Mouse (Mus musculus) embryonic facial prominence, embryonic 15.5 days (tissue): ENCODE results near the gene Tram2. TPM values are rescaled to one million over a fixed set of nuclear protein-coding genes. Genes with fewer than 3 reads are reported as not detected.

Experiments
- ATAC-seq: fragments of 200-750 bp; cut with Nextera tagmentation; 2 replicates; pipeline ENCODE4 v1.8.0; 2017; ENCODE audit warnings: low read depth, moderate TSS enrichment; ENCODE audit not compliant: insufficient number of reproducible peaks, low FRiP score, low TSS enrichment
- H3K27ac ChIP-seq: fragments of 300-500 bp; sonication (generic); replicated peaks from 2 replicates; pipeline ENCODE4 v1.5.1; 2015; ENCODE audit warnings: mild to moderate bottlenecking, inconsistent platforms
- H3K27me3 ChIP-seq: fragments of 300-500 bp; sonication (generic); 2 replicates; pipeline ENCODE4 v1.6.1; 2015; ENCODE audit warnings: inconsistent platforms
- H3K36me3 ChIP-seq: fragments of 300-500 bp; sonication (generic); 2 replicates; pipeline ENCODE4 v1.6.1; 2015; ENCODE audit warnings: mild to moderate bottlenecking, inconsistent platforms
- H3K4me1 ChIP-seq: fragments of 300-500 bp; sonication (generic); 2 replicates; pipeline ENCODE4 v1.6.1; 2015; ENCODE audit warnings: inconsistent platforms
- H3K4me2 ChIP-seq: fragments of 300-500 bp; sonication (generic); replicated peaks from 2 replicates; pipeline ENCODE4 v1.6.1; 2015; ENCODE audit warnings: mild to moderate bottlenecking, inconsistent platforms
- H3K4me3 ChIP-seq: fragments of 300-500 bp; sonication (generic); replicated peaks from 2 replicates; pipeline ENCODE4 v1.5.1; 2015; ENCODE audit warnings: mild to moderate bottlenecking, inconsistent platforms
- H3K9ac ChIP-seq: fragments of 300-500 bp; sonication (generic); 2 replicates; pipeline ENCODE4 v1.6.1; 2015; ENCODE audit warnings: inconsistent platforms
- H3K9me3 ChIP-seq: fragments of 300-500 bp; sonication (generic); replicated peaks from 2 replicates; pipeline ENCODE4 v1.6.1; 2016; ENCODE audit warnings: inconsistent platforms
- WGBS: fragments of 180-500 bp; shearing (Covaris S2); methylation state at CpG from one replicate; pipeline ENCODE4 v1.1.7; 2015; 5-methylcytosine and 5-hydroxymethylcytosine counted together
- polyA plus RNA-seq: library from polyadenylated mRNA; unstranded; fragments of >200 nt; fragmentation: Nextera tagmentation; extraction: Ambion mirVana; gene quantifications from 2 replicates; pipeline ENCODE4 v1.2.1, GENCODE M21; 2015

Gene Tram2
- polyA plus RNA-seq, 1 experiment from 2014 or later = 11.0 TPM

DNA sequence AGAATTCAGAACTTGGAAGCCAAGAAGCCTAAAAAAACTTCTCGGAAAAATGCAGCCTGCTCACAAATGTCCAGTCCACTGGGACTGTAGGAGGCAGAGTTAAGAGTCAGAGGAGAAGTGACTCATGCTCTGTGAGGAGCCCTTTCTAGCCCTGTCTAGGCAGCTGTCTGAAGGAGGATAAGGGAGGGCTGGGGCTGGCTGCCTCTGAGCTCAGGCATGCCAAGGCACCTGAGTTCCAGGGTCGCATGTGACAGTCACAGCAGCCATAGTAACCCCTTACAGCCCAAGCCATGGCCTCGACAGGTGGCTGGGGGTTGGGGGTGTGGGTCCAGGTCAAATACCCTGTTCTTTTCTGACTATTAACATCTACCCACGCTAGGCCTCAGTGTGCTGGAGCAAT is 70.1 kb downstream of the Tram2 start:
- ATAC-seq = no peak
- WGBS = 62% methylated on average over 4 of the region's 4 CpGs
- H3K9ac ChIP-seq = no peak overlapping the region
- H3K27me3 ChIP-seq = no peaks in the 10 kb centered on the region
- 0 out of 2 replicates have a peak, but pooled peaks cover 9% of the 10 kb centered on the region for H3K4me1 ChIP-seq
- no peak overlapping the region for H3K4me2 ChIP-seq
- no peaks in the 10 kb centered on the region for H3K9me3 ChIP-seq
- H3K27ac ChIP-seq = no peak overlapping the region
- peaks cover 46% of the 10 kb centered on the region for H3K36me3 ChIP-seq
- H3K4me3 ChIP-seq = no peak overlapping the region

DNA sequence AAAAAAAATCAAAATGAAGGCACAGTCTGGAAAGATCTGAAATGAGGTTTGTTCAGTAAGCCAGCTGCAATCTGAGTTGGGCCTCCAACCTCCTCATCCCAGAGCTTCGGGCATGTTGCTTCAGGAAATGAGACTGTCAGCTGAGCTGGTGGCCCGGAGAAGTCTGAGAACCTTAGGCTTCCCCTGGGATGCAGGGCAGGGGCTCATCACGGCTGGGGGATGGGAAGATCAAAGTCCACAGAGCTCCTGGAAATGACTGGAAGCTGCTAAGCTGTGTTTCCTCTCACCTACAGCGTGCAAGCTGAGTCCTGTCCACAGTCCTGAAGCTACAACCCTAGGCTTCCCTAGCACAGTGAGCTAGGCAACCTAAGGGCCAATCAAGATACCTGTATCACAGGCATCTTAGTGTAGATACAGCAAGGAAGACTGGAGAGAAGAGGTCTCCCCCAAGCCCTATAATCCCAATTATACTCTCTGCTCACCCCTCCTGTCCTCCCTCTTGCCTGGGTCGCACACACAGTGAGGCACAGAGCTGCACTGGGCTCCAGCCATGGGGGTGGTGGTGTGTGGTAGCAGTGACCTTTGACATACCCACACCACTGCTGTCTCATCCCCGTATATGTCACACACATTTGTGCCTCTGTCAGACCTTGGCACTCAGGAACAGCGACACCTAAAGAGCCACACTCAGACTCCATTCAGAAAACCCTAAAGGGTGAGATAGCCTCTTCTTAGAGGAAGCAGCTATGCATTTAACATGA is 70.9 kb downstream of the Tram2 start:
- peaks cover 54% of the 10 kb centered on the region for H3K36me3 ChIP-seq
- H3K9ac ChIP-seq = no peak overlapping the region
- no peaks in the 10 kb centered on the region for H3K27me3 ChIP-seq
- ATAC-seq = no peak
- no peak overlapping the region for H3K27ac ChIP-seq
- no peak overlapping the region for H3K4me2 ChIP-seq
- H3K4me3 ChIP-seq = no peak overlapping the region
- 0 out of 2 replicates have a peak, but pooled peaks cover 10% of the 10 kb centered on the region for H3K4me1 ChIP-seq
- H3K9me3 ChIP-seq = no peaks in the 10 kb centered on the region
- WGBS = 56% methylated on average over 7 of the region's 7 CpGs

DNA sequence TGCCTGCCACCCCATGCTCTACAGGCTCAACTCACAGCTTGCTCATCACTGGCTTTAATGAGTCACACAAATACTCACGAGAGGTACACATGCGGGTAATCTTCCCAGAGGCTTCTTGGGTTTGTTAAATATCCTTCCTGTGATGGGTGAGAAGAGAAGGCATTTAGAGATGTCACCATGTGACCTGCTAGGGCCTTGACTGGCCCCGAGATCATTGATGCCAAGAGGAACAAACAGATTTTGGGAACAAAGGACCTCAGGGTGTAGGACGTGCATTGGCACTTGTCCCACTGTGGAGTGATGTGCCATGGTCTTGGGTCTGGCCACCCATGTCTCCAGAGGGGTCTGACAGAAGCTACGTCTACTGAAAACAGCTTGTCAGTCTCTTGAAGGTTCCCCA is 72.3 kb downstream of the Tram2 start:
- Histone ChIP-seq H3K27ac (no peak overlapping the region), H3K36me3 (peaks cover 59% of the 10 kb centered on the region), H3K27me3 (no peaks in the 10 kb centered on the region), H3K4me1 (0 out of 2 replicates have a peak, but pooled peaks cover 17% of the 10 kb centered on the region), H3K4me3 (no peak overlapping the region), H3K9me3 (no peaks in the 10 kb centered on the region), H3K9ac (no peak overlapping the region), H3K4me2 (no peak overlapping the region)
- WGBS = 85% methylated on average over 5 of the region's 5 CpGs
- no peak for ATAC-seq

DNA sequence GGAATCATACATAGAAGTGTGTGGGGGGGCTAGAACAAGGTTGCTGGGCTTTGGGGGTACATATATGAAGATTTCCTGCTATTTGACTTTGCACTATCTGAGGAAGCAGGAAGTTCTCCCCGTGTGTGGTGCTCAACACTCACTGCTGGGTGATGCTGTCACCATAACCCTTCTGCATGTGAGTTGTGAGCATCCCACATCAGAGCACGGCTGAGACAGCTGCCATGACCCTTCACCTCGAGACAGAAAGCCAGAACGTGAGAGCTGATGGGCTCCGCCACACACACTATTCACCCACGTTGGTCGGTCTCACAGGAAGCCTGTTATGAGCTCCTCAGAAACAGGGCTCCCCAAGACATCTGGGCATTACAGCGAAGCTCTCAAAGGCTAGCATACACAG is 74.4 kb downstream of the Tram2 start:
- Histone ChIP-seq H3K9me3 (no peaks in the 10 kb centered on the region), H3K4me3 (no peak overlapping the region), H3K9ac (no peak overlapping the region), H3K36me3 (peaks cover 66% of the 10 kb centered on the region), H3K27me3 (no peaks in the 10 kb centered on the region), H3K4me2 (no peak overlapping the region), H3K27ac (no peak overlapping the region), H3K4me1 (0 out of 2 replicates have a peak, but pooled peaks cover 8% of the 10 kb centered on the region)
- WGBS = 79% methylated on average over 8 of the region's 8 CpGs
- no peak for ATAC-seq

DNA sequence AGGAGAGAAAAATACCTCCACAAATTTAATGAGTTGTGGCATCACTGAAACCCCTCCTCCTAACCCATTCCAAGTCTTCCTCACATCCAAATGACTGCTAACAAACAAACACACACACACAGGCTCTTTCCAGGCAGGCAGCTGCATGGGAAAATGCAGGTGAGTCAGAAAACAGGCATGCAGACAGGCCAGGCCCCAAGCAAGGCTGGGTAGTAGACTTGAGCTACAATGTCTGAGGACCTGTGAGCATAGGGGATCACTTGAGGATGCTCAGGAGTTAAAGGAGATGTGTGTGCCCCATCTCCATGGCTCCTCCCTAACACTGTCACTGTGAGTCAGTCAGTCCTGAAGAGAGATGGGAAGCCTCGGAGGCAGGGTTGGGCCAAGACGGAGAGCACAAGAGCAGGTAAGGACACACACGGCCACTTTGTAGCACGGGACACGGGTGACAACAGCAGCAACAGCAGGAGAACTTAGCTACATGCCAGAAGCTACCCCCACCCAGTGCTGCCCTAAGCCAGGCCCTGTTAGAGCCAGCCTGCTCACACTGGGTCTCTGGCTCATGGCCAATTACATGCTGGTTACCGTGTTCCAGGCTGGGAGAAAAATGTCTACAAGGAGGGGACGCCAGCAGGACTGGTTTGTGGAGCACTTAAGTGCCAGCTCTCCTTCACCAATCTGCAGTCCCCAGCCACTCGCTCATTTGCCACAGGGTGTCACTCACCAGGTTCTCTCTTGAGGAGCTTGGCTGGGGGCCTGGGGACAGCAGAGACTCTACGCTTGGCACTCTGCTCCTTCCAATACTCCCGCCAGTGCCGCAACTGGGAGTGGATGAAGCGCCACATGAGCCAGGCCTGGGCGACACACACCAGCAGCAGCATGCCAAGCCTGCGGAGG is 76.5 kb downstream of the Tram2 start:
- no peak overlapping the region for H3K27ac ChIP-seq
- no peak for ATAC-seq

DNA sequence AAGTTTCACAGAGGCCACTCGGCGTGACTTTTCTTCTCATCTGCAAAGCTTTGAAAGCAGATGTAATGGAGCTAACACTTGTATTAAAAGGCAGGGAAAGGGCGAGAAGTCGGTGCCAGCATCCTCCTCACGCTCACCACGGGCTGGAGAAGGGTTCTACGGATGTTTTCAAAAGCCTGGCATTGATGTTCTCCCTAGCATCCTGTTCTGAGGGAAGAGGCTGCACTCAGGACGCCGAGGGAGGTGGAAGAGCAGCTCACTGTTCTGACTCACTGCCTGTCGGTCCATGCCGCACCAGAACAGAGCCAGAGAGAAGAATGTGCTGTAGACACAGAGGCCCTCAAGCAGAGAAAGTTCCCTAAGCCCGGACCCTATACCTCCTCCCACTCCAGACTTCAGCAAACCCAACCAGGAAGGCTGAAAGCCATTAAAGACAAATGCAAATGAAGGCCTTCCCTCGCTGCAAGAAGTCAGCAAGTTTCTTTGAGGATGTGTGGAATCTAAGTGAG is 81.1 kb downstream of the Tram2 start:
- Histone ChIP-seq H3K36me3 (peaks cover 28% of the 10 kb centered on the region), H3K4me1 (peaks cover 20% of the 10 kb centered on the region), H3K9me3 (no peaks in the 10 kb centered on the region), H3K4me2 (no peak overlapping the region), H3K4me3 (no peak overlapping the region), H3K27ac (peak overlapping the region; percentile 75), H3K9ac (no peak overlapping the region), H3K27me3 (no peaks in the 10 kb centered on the region)
- 36% methylated on average over 13 of the region's 13 CpGs for WGBS
- ATAC-seq = 0 out of 2 replicates have a peak, but pooled peaks have one; percentile 45

More for the DNA sequence above, 76.5 kb downstream of the Tram2 start:
- peaks cover 66% of the 10 kb centered on the region for H3K36me3 ChIP-seq
- H3K9ac ChIP-seq = no peak overlapping the region
- 72% methylated on average over 14 of the region's 14 CpGs for WGBS
- H3K4me1 ChIP-seq = peaks cover 15% of the 10 kb centered on the region
- no peak overlapping the region for H3K4me3 ChIP-seq
- no peaks in the 10 kb centered on the region for H3K27me3 ChIP-seq
- H3K9me3 ChIP-seq = no peaks in the 10 kb centered on the region
- H3K4me2 ChIP-seq = no peak overlapping the region

DNA sequence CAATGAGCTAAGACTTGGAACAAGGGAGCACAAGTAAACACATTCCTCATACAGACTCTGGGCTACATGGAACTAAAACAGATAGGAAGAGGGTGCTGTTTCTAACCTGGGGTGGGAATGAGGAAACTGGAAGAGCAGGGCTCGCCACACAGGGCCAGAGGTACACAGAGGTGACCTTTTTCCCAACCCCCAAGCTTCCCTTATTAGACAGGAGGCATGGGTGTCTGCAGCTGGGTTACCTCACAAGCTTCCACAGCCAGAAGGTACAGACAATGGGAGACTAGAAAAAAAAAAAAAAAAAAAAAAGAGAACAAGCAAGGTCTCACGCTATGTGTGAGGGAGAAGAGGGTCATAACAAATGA is 81.7 kb downstream of the Tram2 start:
- H3K27me3 ChIP-seq = no peaks in the 10 kb centered on the region
- H3K9ac ChIP-seq = no peak overlapping the region
- peaks cover 22% of the 10 kb centered on the region for H3K36me3 ChIP-seq
- ATAC-seq = no peak
- no peak overlapping the region for H3K4me3 ChIP-seq
- 87% methylated on average over 2 of the region's 2 CpGs for WGBS
- no peak overlapping the region for H3K4me2 ChIP-seq
- H3K4me1 ChIP-seq = peaks cover 14% of the 10 kb centered on the region
- no peaks in the 10 kb centered on the region for H3K9me3 ChIP-seq
- peak overlapping the region; percentile 75; the same call in 1 of the 2 replicates for H3K27ac ChIP-seq

DNA sequence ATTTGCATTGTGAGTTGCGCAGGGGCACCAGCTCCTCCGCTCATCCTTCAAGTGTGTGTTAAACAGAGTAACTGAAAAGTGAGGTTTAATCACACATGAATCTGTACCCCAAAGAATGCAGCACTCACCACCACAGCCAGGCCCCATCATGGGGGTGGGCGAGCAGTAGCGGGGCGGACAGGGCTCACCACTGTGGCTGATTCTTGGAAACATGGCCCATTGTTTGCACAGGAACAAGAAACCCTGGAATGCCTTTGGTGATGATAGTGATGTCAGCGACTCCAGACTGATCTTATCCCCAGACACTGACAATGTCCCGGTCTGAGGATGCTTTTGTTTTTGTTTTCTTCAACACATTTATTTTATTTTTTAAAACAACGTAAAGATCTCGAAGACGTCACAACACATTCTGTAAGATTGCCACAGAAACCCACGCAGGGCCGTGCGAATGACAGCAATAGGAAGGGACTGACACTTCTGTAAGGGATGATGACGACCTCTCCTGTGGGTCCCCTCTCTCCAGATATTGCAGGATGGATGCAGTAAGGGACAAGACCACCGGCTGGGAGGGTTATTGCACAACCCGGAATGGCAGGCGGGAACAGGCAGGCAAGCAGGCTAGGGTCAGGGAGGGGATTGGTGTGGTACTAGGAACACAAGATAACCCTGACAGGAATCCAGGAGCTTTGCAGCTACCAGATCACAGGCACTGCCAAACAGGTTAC is 82.3 kb downstream of the Tram2 start:
- Histone ChIP-seq H3K9ac (no peak overlapping the region), H3K4me1 (peaks cover 14% of the 10 kb centered on the region)
- 56% methylated on average over 17 of the region's 17 CpGs for WGBS

DNA sequence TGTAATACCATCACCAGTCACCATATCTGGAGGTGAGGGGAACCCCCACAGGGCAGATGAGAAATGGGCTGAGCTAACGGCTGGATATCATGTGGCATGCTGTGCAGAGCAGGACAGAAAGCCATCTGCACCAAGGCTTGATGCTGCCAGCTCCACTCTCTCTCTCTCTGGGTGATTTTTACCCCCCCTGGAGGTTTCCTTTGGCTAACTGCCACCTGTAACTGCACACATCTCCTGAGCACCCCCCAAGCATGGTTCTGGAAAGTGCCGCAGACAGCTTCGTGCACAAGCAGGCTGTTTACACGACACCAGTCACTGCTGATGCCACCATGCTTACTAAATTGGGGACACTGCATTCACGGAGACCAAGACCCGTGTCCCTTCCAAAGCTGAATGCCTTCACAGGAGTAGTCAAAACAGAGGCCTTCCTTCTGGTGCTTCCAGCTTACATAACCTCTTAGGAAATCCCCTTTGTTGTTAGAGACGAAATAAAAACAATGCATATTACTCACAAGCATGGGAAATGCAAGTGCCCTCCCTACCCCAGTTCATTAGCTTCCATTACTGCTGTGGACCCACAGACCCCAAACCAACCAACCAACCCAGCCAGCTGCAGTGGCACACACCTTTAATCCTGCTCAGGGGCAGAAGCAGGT is 83.6 kb downstream of the Tram2 start:
- Histone ChIP-seq H3K4me1 (peaks cover 14% of the 10 kb centered on the region), H3K9ac (no peak overlapping the region), H3K9me3 (no peaks in the 10 kb centered on the region), H3K27me3 (no peaks in the 10 kb centered on the region), H3K4me3 (no peak overlapping the region), H3K4me2 (no peak overlapping the region), H3K36me3 (peaks cover 6% of the 10 kb centered on the region), H3K27ac (no peak overlapping the region; the same call in 1 of the 2 replicates)
- WGBS = 45% methylated on average over 7 of the region's 7 CpGs
- no peak for ATAC-seq

More for the DNA sequence above, 82.3 kb downstream of the Tram2 start:
- no peak overlapping the region for H3K27ac ChIP-seq
- H3K4me3 ChIP-seq = no peak overlapping the region
- no peaks in the 10 kb centered on the region for H3K27me3 ChIP-seq
- ATAC-seq = no peak
- H3K36me3 ChIP-seq = peaks cover 17% of the 10 kb centered on the region
- H3K9me3 ChIP-seq = no peaks in the 10 kb centered on the region
- no peak overlapping the region for H3K4me2 ChIP-seq

DNA sequence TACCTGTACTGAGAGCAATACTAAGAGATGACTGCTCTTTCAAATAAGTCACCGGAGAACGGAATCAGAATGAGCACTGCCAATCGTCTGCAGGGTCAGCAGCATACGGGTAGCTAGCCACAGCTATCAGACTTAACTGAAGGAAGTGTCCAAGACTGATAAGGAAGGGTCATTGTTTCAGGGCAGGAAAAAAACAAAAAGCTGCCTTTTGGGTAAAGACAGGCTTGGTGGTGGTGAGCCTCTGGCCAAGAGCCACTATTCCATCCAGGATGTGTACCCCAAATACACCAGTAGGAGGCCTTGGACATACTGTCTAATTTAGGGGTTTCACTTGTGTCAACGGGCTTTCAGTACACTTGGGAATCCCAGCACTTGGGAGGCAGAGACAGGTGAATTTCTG is 84.7 kb downstream of the Tram2 start:
- H3K27ac ChIP-seq = no peak overlapping the region
- no peaks in the 10 kb centered on the region; the same call in 1 of the 2 replicates for H3K36me3 ChIP-seq
- peaks cover 14% of the 10 kb centered on the region for H3K4me1 ChIP-seq
- no peaks in the 10 kb centered on the region for H3K9me3 ChIP-seq
- H3K4me2 ChIP-seq = no peak overlapping the region
- no peak for ATAC-seq
- no peaks in the 10 kb centered on the region for H3K27me3 ChIP-seq
- H3K9ac ChIP-seq = no peak overlapping the region
- no peak overlapping the region for H3K4me3 ChIP-seq
- WGBS = 87% methylated on average over 5 of the region's 5 CpGs
